Mouse (Mus musculus) embryo, embryonic 11 days (tissue): ENCODE data around the gene Sfmbt1.

ENCODE experiments used
- DNase-seq: peaks from one replicate; pipeline ENCODE4 v3.0.0-alpha.2; 2015

Gene Sfmbt1

DNA sequence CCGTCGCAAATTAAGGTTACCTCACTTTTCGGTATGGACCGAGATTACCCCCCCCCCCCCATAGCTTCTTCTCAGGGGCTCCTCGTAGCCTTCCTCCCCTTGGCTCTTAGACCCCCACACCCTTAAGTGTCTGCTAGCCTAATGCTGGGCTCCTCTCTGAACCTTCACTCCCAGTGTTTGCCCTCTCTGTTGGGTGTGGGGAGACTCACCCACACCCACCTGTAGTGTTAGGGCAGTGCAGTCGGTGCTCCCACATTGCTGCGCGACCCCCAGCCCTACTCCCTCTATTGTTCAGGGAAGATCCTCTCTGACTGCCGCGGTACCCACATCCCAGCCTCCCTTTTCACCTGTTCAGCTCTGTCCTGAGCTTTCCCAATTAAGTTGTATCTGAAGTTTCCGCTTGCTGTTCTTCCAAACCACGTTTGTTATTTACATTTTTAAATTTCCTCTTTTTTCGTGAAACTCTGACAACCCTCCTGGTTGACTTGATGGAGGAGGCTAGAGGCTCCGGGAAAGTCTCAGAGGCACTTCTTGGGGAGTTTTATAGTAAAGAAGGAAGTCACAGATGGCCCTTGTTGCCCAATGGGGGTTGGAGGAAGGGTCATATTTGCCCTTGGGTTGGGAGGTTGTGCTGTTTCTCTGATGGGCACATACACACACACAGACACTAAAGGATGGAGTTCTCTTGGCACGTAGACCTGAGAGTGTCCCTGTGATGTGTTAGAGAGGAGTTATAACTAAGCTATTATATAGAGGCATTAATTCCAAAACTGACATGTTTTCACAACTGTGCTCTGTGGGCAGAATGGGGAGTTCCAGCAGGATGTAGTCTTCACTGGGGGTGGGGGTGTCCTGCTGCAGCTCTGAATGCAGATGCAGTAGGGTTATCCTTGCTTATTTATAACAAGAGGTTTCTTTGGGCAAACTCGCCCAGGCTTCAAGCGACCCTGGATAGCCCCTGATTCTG, 111.8 kb downstream of the Sfmbt1 start:
- peak; percentile 12 for DNase-seq

DNA sequence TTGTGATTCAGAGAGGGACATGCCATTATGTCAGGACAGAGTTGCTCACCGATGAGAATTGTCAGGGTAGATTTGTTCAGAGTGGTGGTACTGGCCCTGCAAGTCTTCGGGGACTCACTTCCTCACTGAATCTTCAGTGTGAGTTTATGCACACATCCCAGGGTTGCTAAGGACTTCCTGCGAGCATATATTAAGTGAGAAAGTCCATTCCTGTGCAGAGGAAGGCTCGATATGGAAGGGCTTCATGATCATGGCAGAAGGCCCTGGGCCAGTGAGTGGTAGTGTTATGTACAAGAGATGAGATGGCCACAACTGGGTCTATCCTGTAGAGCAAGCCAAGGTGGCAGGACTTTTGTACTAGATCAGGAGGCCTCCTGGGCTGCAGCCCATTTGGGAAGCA, 112.8 kb downstream of the Sfmbt1 start:
- no peak for DNase-seq

DNA sequence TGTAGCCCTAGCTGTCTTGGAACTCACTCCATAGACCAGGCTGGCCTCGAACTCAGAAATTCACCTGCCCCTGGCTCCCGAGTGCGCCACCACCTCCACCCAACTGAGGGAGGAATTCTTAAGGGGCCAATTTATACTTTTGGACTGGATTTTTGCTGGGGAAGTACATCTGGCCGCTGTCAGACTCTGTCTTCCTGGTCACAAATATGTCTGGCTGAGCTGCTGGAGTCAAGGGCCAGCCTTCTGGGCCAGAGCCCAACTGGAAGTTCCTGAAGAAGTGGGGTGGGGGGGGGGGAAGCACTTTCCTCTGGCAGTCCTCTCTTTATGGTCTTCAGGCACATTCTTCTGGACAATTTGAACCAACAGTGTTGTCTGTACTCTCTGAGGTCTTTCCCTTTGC, 113.4 kb downstream of the Sfmbt1 start:
- DNase-seq, result no peak

DNA sequence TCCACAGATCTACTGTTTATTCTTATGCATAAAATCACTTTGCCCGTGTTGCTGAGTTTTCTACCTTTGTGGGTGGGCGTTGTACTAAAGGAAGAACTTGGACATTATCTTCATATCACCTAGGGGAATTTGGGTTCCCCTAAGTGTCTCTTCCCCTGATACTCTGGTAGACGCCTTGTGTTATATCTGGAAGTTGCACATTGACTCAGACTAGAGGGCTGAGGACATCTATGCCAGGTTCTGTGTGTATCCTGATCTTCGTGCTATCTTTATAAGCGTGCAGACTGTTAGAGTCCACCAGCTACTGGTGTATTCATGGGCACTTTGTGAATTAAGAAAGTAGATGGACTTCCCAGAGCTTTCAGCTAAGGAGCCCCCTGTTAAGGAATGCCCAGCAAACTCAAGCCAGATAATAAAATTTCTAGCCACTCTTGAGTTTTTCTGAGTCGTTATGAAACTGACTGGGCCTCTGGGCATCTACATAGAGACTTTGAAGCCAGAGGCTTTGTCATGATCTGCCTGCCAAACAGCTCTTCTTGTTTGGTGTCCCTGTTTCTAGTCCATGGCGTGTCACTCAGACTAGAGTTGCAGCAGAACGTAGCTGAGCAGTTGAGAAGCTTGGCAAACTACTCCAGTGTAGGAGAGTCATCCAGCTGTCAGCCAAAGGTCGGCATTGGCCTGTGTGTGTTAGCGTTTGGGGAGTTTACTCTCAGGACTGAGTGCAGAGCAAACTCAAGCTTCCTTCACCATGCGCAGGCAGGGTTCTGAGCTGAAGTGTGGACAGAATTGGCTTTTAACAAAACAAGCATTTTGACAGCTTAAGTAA, 114.2 kb downstream of the Sfmbt1 start:
- no peak for DNase-seq

DNA sequence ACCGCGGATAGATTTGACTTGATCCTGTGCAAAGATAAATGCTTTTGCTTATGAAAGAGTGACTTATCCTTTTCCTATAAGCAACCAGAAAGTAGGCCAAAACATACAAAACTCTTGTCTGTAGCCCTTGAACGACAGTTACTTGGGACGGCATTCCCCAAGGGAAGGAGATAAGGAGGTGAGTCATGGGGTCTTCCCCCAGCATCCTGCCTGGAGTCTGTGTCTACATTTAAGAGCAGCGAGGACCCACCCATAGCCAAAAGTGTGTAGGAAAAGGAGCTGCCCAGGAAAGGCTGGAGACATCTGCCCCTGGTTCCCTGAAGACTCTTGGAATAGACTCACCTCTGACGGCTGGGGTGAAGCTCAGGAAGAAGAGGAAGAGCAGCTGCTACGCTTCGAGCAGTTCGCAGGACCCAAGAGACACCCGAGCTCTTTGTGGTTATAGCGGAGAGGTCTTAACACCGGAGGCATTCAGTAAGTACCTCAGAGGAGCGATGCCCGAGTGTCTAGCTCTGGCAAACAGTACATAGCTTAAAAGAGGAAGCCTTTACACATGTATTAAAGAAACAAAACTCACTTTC, 122.9 kb downstream of the Sfmbt1 start:
- no peak for DNase-seq

DNA sequence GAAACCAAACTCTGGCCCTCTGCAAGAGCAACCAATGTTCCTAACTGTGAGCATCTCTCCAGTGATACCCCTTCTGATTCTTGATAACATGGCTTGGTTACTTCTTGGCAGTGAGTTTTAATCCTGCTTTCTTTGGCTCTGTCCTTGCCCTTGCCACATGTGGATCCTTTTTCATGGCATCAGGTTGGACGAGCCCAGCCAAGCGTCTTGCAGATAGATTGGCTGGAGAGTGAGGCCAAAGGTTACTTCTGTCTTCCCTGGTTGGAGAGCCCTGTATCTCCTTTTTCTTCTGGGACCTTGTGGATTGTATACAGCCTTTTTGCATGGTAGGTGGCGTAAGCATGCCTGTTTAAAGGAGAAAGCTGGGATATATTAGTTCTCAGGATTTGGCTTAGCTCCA, 129.1 kb downstream of the Sfmbt1 start:
- no peak for DNase-seq

DNA sequence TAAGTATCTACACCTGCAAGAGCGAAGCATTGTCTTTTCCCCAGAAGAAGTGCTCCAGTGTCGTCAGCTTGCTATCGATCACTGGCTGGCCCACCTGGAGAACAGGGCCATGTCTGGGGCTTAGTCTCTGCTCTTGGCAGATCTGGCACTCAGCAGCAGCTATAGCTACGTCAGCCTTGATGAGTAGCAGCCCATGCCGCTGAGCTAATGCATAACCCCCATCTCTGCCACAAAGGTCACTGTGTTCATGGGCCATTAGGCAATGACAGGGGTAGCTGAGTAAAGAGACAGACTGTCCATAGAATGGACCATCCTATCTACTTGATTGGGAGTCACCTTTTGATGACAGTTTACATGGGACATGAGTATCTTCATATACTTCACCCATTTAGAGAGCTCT, 135.9 kb downstream of the Sfmbt1 start:
- no peak for DNase-seq

DNA sequence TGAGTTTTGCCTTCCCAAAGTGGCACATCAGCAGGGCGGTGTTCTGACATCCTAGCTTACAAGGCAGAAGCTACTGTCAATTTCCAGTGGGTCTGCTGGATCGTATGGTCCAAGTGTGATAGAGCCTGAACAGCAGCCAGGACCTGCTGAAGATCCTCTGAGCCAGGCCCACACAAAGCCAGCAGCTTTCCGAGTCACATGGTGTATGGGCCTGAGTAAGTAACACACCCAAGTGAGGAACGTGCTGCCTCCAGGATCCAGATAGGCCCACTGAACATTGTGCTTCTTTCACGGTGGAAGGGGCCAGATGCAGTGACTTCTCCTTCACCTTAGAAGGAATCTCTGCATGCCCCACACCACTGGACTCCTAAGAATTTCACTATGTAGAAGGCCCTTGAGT, 137.7 kb downstream of the Sfmbt1 start:
- DNase-seq, result no peak

DNA sequence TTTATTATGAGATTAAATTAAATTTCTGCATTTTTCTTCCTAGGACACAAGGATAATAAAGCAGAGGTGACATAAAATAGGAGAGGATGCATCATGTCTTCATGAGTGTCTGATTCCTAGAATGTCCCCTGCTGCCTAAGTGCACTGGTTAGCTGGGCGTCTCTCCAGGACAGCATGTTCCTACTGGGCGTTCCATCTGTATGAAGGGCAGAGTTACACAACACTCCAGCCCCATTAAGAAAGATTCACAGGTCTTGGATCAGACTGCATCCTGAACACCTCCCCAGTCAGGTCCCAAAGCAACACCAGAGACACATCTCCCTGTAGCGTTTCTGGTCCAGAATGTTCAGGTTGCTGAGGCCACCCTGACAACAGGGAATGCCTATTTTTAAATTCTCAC, 140.7 kb downstream of the Sfmbt1 start:
- DNase-seq, result no peak

DNA sequence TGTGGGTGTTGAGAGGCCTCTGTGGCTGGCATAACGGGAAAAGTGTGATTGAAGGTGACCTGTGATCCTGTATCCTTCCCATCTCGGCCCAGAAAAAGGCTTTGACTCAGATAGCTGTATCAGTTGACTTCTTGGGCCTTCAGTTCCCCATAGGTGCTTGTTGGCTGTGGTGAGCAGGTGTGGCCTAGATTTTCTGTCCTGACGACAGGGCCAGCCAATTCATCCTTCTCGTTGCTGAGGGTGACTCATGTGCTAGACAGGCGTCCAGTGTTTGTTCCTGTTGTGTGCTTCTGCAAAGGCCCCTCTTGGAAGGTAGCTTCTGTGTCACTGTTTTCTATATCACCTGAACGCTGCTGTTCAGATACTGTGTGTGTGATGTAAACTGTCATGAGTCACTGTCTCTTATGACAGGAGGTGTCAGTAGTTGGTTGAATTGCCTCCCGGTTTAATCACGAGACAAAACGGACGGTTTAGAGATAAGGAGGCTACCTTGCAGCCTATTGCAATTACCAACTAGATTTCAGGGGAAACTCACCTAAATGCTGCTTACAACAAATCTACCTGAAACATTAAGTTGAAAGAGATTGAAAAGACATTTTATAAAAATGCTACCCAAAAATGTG, 142.3 kb downstream of the Sfmbt1 start:
- DNase-seq, result no peak

DNA sequence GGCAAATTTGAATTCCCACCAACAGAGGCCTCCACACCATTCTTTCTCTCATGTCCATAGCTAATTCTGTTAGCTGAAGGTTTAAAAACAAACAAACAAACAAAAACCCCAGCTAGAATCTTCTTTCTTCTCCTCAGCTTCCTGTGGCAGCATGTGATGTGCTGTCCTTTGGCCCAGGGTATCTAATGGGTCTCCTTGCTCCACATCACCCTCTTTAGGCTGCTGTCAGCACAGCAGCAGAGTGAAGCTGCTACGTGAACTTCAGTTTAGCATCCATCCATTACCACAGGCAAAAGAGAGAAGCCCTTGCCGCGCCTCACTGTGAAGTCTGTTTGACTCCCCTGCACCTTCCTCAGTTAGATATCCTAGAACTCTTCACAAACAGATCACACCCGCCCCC, 143.3 kb downstream of the Sfmbt1 start:
- no peak for DNase-seq

DNA sequence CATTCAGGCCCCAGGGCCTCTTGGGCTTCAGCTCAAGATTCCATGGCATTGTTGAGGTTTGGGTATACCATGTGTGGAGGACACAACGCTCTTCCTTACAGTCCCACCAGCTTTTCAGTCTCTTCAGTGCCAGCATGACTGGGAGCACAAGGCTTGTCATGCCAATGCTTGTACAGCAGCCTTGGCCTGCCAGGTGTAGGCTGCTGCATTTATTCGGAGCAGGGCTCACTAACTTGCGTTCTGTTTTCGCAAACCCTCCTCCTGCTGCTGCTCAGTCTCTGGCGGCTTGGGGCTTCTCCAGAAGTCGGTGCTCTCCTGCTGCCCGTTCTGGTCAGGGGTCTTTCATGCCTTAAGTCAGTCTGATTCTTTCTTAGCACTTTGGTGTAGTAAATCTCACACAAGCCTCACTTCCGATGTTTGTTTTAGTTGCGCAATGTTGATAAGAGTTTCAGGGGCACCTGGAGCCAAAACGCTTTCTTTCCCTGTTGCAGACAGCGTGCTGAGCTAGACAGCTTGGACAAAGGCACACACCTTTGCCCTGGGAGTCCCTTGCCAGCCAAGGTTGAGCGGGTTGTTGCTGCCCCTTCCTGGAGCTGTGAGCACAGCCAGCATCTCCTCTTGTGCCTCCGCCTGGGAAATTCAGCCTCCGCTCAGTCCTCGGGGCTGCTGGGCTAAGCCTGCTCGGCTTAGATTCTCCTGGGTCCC, 146.9 kb downstream of the Sfmbt1 start:
- no peak for DNase-seq

DNA sequence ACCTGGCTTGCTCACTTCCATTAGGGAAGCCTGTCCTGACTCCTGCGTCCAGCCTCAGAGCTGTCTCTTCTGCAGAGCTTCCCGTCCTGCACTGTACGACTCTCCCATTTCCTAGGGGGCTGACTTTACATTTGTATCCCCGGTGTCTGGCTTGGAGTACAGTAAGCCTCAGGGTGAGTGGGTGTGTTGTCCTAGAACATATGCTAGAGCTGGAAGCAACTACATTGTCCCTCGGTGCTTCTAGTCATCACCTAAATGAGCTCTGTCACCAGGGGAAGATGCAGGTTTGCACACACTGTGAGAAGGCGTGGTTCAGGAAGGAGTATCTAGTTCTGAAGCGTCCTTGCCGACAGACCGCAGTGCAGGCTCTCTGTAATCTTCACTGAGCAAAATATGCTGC, 147.7 kb downstream of the Sfmbt1 start:
- no peak for DNase-seq

DNA sequence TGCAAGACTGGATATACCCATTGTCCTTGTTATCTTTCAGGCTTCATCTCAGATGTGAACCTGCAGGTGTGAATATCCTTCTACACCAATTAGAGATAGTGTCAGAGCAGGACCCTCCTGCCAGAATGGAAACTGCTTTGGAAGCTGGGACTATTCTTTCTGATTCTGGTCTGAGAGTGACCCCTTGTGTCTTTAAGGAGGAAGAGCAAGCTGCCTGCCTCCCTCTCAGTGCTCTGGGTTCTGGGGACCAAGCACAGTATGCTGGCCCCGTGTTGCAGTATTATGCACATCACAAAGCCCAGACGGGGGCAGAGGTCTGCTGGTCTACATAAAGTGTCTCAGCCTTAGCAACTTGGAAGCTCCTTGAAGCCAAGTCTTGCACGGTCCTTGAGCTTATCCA, 150.7 kb downstream of the Sfmbt1 start:
- peak; percentile 38 for DNase-seq

DNA sequence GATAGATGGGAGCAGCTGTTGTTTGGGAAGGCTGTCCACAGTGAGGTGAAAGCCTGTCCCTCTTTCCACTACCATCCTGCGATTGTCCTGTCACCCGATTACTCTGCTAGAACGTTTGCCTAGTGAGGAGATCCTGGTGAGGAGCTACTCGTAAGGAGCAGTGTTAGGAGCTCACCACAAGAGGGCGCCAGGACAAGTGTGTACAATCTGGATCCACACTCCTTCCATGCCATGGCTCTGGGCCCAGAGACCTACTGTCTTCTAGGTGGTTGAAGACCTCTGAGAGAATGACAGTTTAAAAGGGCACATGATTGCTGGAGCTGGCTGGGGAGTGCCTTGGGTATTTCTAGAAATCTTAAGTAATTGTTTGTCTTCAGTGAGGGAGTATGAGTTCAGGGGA, 152.4 kb downstream of the Sfmbt1 start:
- peak; percentile 83 for DNase-seq

DNA sequence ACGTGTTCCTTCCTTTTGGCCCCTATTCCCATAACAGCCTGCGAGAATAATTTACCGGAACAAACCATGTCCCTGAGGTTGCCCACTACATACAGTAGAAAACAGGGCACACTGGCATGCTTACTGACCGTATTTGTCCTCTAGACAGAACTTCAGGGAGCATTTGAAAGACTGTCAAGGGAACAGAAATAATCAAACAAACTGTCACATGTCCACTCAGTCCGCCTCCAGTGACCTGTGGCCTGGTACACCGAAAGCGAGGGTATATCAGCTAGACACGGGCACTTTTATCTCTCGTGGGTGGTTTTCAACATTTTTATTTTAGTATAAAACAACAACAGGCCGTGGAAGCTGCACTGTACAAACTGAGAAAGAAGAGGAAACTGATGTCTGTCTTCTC, 154.2 kb downstream of the Sfmbt1 start:
- DNase-seq, result no peak

DNA sequence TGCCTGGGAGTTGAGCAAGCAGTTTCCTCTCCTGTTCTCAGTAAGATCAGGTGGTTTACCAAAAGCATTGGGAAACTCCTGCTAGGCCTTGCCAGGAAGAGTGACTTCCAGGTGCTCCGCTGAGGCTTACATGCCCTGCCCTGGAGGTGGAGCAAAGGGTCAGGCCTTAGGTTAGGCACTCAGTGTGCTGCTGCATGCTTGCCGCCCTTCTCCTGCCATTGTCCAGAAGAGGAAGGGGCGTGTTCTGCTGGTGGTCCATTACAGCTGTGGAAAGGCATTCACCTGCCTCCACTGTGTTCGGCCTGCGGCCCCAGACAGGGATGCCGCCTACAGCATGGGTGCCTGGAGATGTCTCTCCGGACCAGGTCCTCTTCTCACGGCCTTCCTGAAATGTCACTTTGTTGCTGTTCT, 154.7 kb downstream of the Sfmbt1 start:
- no peak for DNase-seq

DNA sequence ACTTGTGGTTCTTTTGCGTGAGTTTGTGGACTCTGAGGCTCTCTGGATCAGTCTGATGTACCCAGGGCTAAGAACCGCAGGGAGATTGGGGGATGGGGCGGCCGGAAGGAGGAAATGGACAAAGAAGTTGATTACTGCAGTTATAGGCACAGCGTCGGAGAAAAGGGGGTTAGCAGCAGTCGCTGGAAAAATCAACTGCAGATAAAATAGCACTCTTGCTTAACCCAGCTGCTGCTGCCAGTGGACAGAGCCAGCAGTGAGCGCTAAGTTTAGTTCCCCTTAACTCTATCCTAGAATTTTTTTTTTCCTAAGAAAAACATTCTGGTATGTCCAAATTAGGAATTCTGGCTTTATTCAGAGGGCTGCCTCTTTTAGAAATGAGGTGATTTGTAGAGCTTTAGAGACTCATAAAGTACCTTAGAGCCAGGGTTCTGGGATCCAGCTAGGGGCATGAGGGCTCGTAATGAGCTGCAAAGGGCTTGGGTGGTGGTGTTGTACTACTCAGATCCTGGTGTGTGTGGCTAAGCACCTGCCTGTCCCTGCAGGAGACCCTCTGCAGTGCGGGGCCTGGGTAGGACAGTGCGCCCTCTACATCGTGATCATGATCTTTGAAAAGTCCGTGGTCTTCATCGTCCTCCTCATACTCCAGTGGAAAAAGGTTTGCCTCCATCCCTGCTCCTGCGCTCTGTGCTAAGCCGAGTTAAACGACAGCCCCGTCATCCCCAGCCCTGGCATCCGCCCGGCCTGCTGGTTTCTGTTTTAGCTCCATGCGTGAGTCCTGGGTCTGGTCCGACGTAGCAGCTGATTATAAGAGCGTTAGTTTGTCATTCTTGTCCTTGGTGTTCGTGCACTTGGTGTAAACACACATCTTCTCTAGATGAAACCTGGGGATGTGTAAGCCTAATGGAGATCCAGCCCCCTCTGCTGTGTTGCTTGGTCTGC, 155.8 kb downstream of the Sfmbt1 start:
- DNase-seq, result no peak
